Mouse (Mus musculus) CH12.LX (cell line): ENCODE results near the gene Sfmbt1.

ENCODE experiments used
- BHLHE40 ChIP-seq: IDR thresholded peaks from 2 replicates; pipeline ENCODE4 v1.6.1; 2011; ENCODE audit warnings: mild to moderate bottlenecking, low read depth, low read length, improper control_type of control experiment
- CTCF ChIP-seq, 2 experiments: IDR thresholded peaks in 1 of 2; conservative IDR thresholded peaks in 1 of 2; 2 replicates each; pipeline ENCODE4 v1.5.1; 2011 to 2012; ENCODE audit warnings: low read depth in 2 of 2, low read length in 2 of 2, improper control_type of control experiment in 1 of 2, inconsistent platforms in 1 of 2, mild to moderate bottlenecking in 1 of 2, moderate library complexity in 1 of 2
- EP300 ChIP-seq: IDR thresholded peaks from 2 replicates; pipeline ENCODE4 v1.6.1; 2011; ENCODE audit warnings: low read length, improper control_type of control experiment
- HCFC1 ChIP-seq: IDR thresholded peaks from 2 replicates; pipeline ENCODE4 v1.6.1; 2012; ENCODE audit warnings: low read depth, mild to moderate bottlenecking, inconsistent platforms, low read length, improper control_type of control experiment
- JUND ChIP-seq: conservative IDR thresholded peaks from 2 replicates; pipeline ENCODE4 v1.6.1; 2011; ENCODE audit warnings: low read depth, low read length, improper control_type of control experiment
- KAT2A ChIP-seq: IDR thresholded peaks from 2 replicates; pipeline ENCODE4 v1.6.1; 2012; ENCODE audit warnings: low read length, improper control_type of control experiment, inconsistent platforms; ENCODE audit not compliant: insufficient replicate concordance
- MAX ChIP-seq: IDR thresholded peaks from 2 replicates; pipeline ENCODE4 v1.6.1; 2011; ENCODE audit warnings: low read length, improper control_type of control experiment
- MAZ ChIP-seq: IDR thresholded peaks from 2 replicates; pipeline ENCODE4 v1.6.1; 2012; ENCODE audit warnings: low read depth, mild to moderate bottlenecking, inconsistent platforms, low read length, improper control_type of control experiment, moderate library complexity
- MEF2A ChIP-seq: IDR thresholded peaks from 2 replicates; pipeline ENCODE4 v1.6.1; 2014; ENCODE audit warnings: low read depth, mild to moderate bottlenecking, inconsistent platforms, low read length, improper control_type of control experiment, borderline replicate concordance
- POLR2A ChIP-seq: IDR thresholded peaks from 2 replicates; pipeline ENCODE4 v1.6.1; 2011; ENCODE audit warnings: low read depth, mild to moderate bottlenecking, improper control_type of control experiment, low read length
- POLR2AphosphoS2 ChIP-seq: IDR thresholded peaks from 2 replicates; pipeline ENCODE4 v1.6.1; 2011; ENCODE audit warnings: low read depth, low read length, improper control_type of control experiment
- ZC3H11A ChIP-seq: IDR thresholded peaks from 2 replicates; pipeline ENCODE4 v1.6.1; 2012; ENCODE audit warnings: low read depth, mild to moderate bottlenecking, inconsistent platforms, low read length, improper control_type of control experiment

DNA sequence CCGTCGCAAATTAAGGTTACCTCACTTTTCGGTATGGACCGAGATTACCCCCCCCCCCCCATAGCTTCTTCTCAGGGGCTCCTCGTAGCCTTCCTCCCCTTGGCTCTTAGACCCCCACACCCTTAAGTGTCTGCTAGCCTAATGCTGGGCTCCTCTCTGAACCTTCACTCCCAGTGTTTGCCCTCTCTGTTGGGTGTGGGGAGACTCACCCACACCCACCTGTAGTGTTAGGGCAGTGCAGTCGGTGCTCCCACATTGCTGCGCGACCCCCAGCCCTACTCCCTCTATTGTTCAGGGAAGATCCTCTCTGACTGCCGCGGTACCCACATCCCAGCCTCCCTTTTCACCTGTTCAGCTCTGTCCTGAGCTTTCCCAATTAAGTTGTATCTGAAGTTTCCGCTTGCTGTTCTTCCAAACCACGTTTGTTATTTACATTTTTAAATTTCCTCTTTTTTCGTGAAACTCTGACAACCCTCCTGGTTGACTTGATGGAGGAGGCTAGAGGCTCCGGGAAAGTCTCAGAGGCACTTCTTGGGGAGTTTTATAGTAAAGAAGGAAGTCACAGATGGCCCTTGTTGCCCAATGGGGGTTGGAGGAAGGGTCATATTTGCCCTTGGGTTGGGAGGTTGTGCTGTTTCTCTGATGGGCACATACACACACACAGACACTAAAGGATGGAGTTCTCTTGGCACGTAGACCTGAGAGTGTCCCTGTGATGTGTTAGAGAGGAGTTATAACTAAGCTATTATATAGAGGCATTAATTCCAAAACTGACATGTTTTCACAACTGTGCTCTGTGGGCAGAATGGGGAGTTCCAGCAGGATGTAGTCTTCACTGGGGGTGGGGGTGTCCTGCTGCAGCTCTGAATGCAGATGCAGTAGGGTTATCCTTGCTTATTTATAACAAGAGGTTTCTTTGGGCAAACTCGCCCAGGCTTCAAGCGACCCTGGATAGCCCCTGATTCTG, 111.8 kb downstream of the Sfmbt1 start:
- TF ChIP-seq CTCF (conservative IDR thresholded peaks at IDR 0.05 in 1 of 2, IDR thresholded peaks at IDR 0.05 in 1 of 2; ENCODE audit: low read depth in 2 of 2, low read length in 2 of 2) = no peak
- no peak for TF ChIP-seq MAX
- TF ChIP-seq HCFC1 = no peak
- no peak for TF ChIP-seq ZC3H11A
- no peak for TF ChIP-seq BHLHE40
- no peak for TF ChIP-seq POLR2AphosphoS2
- no peak for TF ChIP-seq POLR2A
- TF ChIP-seq JUND = no peak
- no peak for TF ChIP-seq KAT2A
- no peak for TF ChIP-seq MAZ
- peak; percentile 37; the same call in 1 of the 2 replicates for TF ChIP-seq EP300
- no peak for TF ChIP-seq MEF2A
